Mouse (Mus musculus): ENCODE data around the gene Coa6.

Gene Coa6

DNA sequence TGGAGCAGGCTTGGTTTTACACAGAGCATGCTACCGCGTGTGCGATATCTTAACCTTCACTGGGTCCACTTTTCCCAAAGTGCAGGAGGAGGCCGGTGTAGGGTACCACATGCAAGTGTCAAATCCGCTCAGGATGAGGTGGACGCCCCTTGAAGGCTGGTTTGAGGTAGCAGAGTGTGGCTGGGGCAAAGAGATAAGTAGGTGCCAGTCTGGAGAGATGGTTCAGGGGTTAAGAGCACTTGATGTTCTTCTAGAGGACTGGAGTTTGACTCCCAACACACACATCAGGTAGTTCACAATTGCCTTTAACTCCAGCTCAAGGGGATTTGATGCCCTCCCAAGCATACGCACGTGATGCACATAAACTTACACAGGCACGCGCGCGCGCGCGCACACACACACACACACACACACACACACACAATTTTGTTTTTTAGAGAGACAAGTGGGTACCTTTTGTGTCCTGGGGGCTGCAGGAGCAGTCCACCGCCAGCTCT, 51.5 kb downstream of the Coa6 start:
- DNase-seq (ENCODE audit: low spot score): no peak

GRCm38 (mm10) chr8:126474299-126475187, 52.2 kb downstream of the Coa6 start, which contains the start of gene Tarbp1:
Gene Tarbp1 (minus strand): TSS chr8:126475065.
- DNase-seq (ENCODE audit: low spot score): peak; percentile 93
